ENCODE assay signal across 8 mouse cellular contexts in the genomic region with DNA sequence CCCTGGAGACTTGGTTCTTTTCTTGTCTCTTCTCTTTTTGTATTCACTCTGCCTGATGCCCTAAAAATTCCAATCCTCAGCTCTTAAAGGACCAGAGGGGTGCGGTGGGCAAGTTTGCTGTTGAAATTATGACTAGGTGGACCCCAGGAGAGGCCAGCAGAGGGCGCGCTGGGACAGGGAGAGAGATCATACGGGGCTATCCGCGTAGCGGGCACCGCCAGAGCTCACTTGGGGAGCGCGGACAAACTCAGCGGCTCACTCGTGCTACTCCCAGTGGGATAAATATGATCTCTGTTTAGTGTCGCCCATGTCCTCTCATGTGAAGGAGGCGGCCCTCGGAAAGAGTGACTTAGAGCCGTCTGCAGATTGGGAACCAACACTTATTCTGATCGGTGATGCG. TPM values are rescaled to one million over a fixed set of nuclear protein-coding genes. Genes with fewer than 3 reads are reported as not detected.
DNase-seq lines count a peak whose midpoint lies in the region; ATAC-seq and TF ChIP-seq lines count a peak whose summit lies in the region.

No protein-coding gene starts in this region.

- ATAC-seq in G1E (ENCODE audit: extremely low read depth, insufficient number of reproducible peaks, low FRiP score, poor library complexity, severe bottlenecking), result no peak
- peak; percentile 56 for ATAC-seq in forebrain, embryonic 16.5 days

- no peak overlapping the region for H3K27ac ChIP-seq in forebrain, embryonic 16.5 days (ENCODE audit: low read length)

- H3K27me3 ChIP-seq in G1E (ENCODE audit: insufficient read depth, low read length), result peaks cover 49% of the 10 kb centered on the region
- H3K27me3 ChIP-seq in forebrain, embryonic 16.5 days (replicated peaks; ENCODE audit: control insufficient read depth, insufficient read depth, low read length), result peaks cover 13% of the 10 kb centered on the region

- 1% methylated on average over 18 of the region's 18 CpGs for WGBS in forebrain, embryonic 16.5 days

- peaks cover 50% of the 10 kb centered on the region for H3K4me1 ChIP-seq in G1E (ENCODE audit: insufficient read depth, low read depth, low read length)
- peaks cover 22% of the 10 kb centered on the region for H3K4me1 ChIP-seq in forebrain, embryonic 16.5 days (replicated peaks; ENCODE audit: control insufficient read depth, insufficient read depth, low read length)

- H3K4me3 ChIP-seq in G1E (ENCODE audit: low read depth, low read length), result no peak overlapping the region; the same call in 1 of the 2 replicates
- H3K4me3 ChIP-seq in forebrain, embryonic 16.5 days (replicated peaks; ENCODE audit: low read length), result peak overlapping the region; percentile 26

- peaks cover 14% of the 10 kb centered on the region for H3K9me3 ChIP-seq in G1E (replicated peaks)
- no peaks in the 10 kb centered on the region for H3K9me3 ChIP-seq in forebrain, embryonic 16.5 days (ENCODE audit: control insufficient read depth, low read length)

- H3K4me2 ChIP-seq in forebrain, embryonic 16.5 days (ENCODE audit: low read length), result peak overlapping the region; percentile 45

- DNase-seq in G1E (ENCODE audit: low spot score), result peak; percentile 57
- peak; percentile 91 to 93 for DNase-seq in cerebellum, adult 18-20 months
- DNase-seq in heart, postnatal 4 days, result peak; percentile 98
- peak; percentile 71 to 86 for DNase-seq in layer of hippocampus, adult 8-10 months (ENCODE audit: low spot score in 2 of 2)
- peak; percentile 96 for DNase-seq in lung, postnatal 10 days
- DNase-seq in ovary, postnatal 36 days (ENCODE audit: low spot score), result peak; percentile 91
- peak; percentile 94 for DNase-seq in thymus, postnatal 25 days

- H3K9ac ChIP-seq in forebrain, embryonic 16.5 days (replicated peaks; ENCODE audit: low read depth, low read length), result no peak overlapping the region

- peak; percentile 35; the same call in 1 of the 2 replicates for TF ChIP-seq CTCF in G1E (IDR thresholded peaks at IDR 0.05; ENCODE audit: low read depth, low read length)

- no peaks in the 10 kb centered on the region for H3K36me3 ChIP-seq in G1E (replicated peaks)
- H3K36me3 ChIP-seq in forebrain, embryonic 16.5 days (ENCODE audit: control insufficient read depth, insufficient read depth), result no peaks in the 10 kb centered on the region

RNA-seq across cellular contexts. Expression of a gene that starts 1.4 kb away (rescaled TPM):
- total RNA-seq in G1E (2014; fragmentation: Nextera tagmentation) (1.4 and 1.6 TPM in 2 replicates), G1E (2017) (0.23 TPM in 1 of 2 replicates, not detected in the other)
- 0.04 TPM in 1 of 2 replicates, not detected in the other for polyA plus RNA-seq in G1E (2012)
- polyA plus RNA-seq in forebrain, embryonic 16.5 days (2015; fragmentation: Nextera tagmentation; extraction: Ambion mirVana), result 3.3 and 3.4 TPM in 2 replicates
- 10 to 100 TPM; 24.8 to 35.7 TPM for total RNA-seq in heart, postnatal 4 days (2021)
- 10 to 100 TPM; 10.6 to 18.7 (median 13.9) TPM for total RNA-seq in layer of hippocampus, adult 8-10 months (2022)

RNA-seq across cellular contexts. Expression of a gene that starts 12.4 kb away (rescaled TPM):
- total RNA-seq in G1E (2014; fragmentation: Nextera tagmentation) (1,285 and 1,536 TPM in 2 replicates), G1E (2017) (763 and 764 TPM in 2 replicates)
- 2,879 and 2,909 TPM in 2 replicates for polyA plus RNA-seq in G1E (2012)
- 1,142 and 1,181 TPM in 2 replicates for polyA plus RNA-seq in forebrain, embryonic 16.5 days (2015; fragmentation: Nextera tagmentation; extraction: Ambion mirVana)
- total RNA-seq in heart, postnatal 4 days (2021), result 100 to 1,000 TPM; 550 to 556 TPM
- total RNA-seq in layer of hippocampus, adult 8-10 months (2022), result 100 to 1,000 TPM; 395 to 425 (median 420) TPM

RNA-seq across cellular contexts. Expression of a gene that starts 13.8 kb away (rescaled TPM):
- total RNA-seq in G1E (2014; fragmentation: Nextera tagmentation) (0.39 and 10.6 TPM in 2 replicates), G1E (2017) (0.06 and 0.16 TPM in 2 replicates)
- polyA plus RNA-seq in G1E (2012), result 0.16 TPM in 1 of 2 replicates, not detected in the other
- 6.6 and 6.7 TPM in 2 replicates for polyA plus RNA-seq in forebrain, embryonic 16.5 days (2015; fragmentation: Nextera tagmentation; extraction: Ambion mirVana)
- 100 to 1,000 TPM in 1 of 2 experiments, 10 to 100 TPM in 1; 97.9 to 101 TPM for total RNA-seq in heart, postnatal 4 days (2021)
- 1 to 10 TPM; 3.0 to 4.6 (median 3.8) TPM for total RNA-seq in layer of hippocampus, adult 8-10 months (2022)

RNA-seq across cellular contexts. Expression of a gene that starts 20.5 kb away (rescaled TPM):
- total RNA-seq in G1E (2014; fragmentation: Nextera tagmentation) (305 and 344 TPM in 2 replicates), G1E (2017) (44.9 and 45.8 TPM in 2 replicates)
- 203 and 216 TPM in 2 replicates for polyA plus RNA-seq in G1E (2012)
- polyA plus RNA-seq in forebrain, embryonic 16.5 days (2015; fragmentation: Nextera tagmentation; extraction: Ambion mirVana), result 81.2 and 91.8 TPM in 2 replicates
- 10 to 100 TPM; 29.6 to 33.0 TPM for total RNA-seq in heart, postnatal 4 days (2021)
- 10 to 100 TPM; 28.2 to 44.5 (median 38.4) TPM for total RNA-seq in layer of hippocampus, adult 8-10 months (2022)

RNA-seq across cellular contexts. Expression of a gene that starts 30.4 kb away (rescaled TPM):
- total RNA-seq in G1E (2014; fragmentation: Nextera tagmentation), result not detected in 2 replicates
- not detected in 2 replicates for total RNA-seq in G1E (2017)
- polyA plus RNA-seq in G1E (2012), result not detected in 2 replicates
- 0.84 TPM in 1 of 2 replicates, not detected in the other for polyA plus RNA-seq in forebrain, embryonic 16.5 days (2015; fragmentation: Nextera tagmentation; extraction: Ambion mirVana)
- total RNA-seq in heart, postnatal 4 days (2021), result under 1 TPM in 1 of 2 experiments, not detected in 1; 0.76 TPM
- not detected for total RNA-seq in layer of hippocampus, adult 8-10 months (2022)

Comparison
In these comparisons a context has a peak if more than half of its experiments do, and no peak if none do; other contexts are left out.
1. RNA of a gene that starts 1.4 kb away (total RNA-seq): 24.8 to 35.7 TPM in heart, postnatal 4 days and 10.6 to 18.7 TPM in layer of hippocampus, adult 8-10 months; 0.23 to 1.6 TPM in G1E; every median in the first group is over 4 times any median in the second.
2. RNA of a gene that starts 13.8 kb away (total RNA-seq): 97.9 to 101 TPM in heart, postnatal 4 days; 0.06 to 10.6 TPM in G1E and 3.0 to 4.6 TPM in layer of hippocampus, adult 8-10 months; every median in the first group is over 4 times any median in the second.
3. Peak in every context shown above with its lines, with median percentiles within 50 percentile points of each other: DNase-seq.